Mouse (Mus musculus): Measurements from ENCODE around the gene Arg2. TPM values are rescaled to one million over a fixed set of nuclear protein-coding genes. Genes with fewer than 3 reads are reported as not detected.

The Arg2 gene
- polyA plus RNA-seq (2015; fragmentation: Nextera tagmentation; extraction: Ambion mirVana), result 4.6 and 5.9 TPM in 2 replicates

DNA sequence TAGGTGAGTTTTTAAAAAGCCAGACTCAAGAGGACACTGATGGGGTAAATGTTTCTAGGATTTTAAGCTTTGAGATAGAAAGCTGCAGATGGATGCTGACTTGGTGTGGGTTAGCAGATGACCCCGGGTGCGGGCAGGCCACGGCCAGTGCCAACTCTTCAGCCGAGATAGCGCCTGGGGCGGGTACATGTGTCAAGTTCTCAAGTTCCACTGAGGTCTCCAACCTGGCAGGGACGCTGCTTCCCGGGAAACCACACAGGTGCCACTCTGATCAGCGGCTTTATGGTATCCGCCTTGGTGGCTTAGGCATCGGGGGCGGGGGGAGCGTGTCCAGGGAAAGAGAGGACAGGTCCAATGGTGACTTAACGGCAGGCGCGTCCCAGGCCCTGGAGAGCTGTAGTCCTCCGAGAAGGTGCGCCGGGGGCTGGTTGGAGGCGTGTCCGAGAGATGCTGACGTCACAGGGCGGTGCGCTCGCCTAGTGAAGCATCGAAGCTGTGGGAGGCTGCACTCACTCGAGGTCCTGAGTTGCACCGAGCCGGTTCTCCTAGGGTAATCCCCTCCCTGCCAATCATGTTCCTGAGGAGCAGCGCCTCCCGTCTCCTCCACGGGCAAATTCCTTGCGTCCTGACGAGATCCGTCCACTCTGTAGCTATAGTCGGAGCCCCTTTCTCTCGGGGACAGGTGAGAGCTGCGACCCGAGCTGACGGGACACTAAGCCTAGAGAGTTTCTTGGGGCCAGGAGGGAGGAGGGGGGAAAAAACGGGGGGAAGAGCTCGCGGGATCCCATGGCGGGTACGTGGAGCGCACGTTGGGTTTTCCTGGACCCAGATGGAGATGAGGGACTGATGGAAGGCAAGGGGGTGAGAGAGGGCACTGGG lies at the start of gene Arg2:
TSS of gene Arg2 (plus strand) at position 479 of the 879 bp plus-strand sequence.
- peaks cover 9% of the 10 kb centered on the region for H3K4me1 ChIP-seq (replicated peaks; ENCODE audit: control insufficient read depth, insufficient read depth, low read length)
- H3K27ac ChIP-seq (ENCODE audit: low read length), result no peak within 1 kb of the TSS
- H3K9ac ChIP-seq (ENCODE audit: low read length), result no peak within 1 kb of the TSS; the same call in 1 of the 2 replicates
- peak; percentile 95 for ATAC-seq (ENCODE audit: low read depth)
- no peaks in the 10 kb centered on the region for H3K9me3 ChIP-seq (ENCODE audit: control insufficient read depth, low read length)
- peak within 1 kb of the TSS; percentile 58 for H3K4me2 ChIP-seq (ENCODE audit: low read depth, low read length)
- H3K4me3 ChIP-seq (ENCODE audit: low read length), result peak within 1 kb of the TSS; percentile 37
- H3K36me3 ChIP-seq (ENCODE audit: control insufficient read depth, insufficient read depth, low read length), result no peaks in the 10 kb centered on the region
- H3K27me3 ChIP-seq (ENCODE audit: control insufficient read depth, insufficient read depth, low read depth, low read length), result peaks cover 24% of the 10 kb centered on the region
- WGBS, result under 1% methylated on average over 47 of the region's 47 CpGs

DNA sequence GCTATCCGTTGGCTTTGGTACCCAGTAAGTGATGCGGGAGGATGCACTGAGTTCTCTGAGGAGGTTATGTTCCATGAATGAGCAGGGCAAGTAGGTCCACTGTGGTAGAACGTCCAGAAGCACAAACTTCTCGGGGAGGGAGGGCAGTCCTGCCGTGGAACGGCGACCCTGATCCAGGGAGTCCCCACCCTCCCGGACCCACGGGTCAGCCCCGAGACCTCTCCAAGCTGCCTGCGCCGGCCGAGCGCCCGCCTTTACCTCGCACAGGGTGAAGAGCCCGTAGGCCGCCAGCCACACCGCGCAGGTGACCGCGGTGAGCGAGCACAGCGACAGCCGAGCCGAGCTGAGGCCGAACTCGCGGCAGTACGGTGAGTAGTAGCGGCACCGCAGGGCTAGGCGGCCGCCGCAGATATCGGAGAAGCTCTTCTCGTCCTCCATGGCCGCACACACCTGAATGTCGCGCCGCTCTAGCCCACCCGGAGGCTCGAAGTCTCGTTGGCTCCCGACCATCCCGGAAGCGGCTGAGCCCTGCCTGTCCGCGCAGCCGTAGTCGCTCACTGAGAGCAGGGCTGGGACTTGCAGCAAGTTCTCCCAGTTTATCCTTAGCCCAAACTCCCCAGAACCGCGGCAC lies 41.3 kb upstream of the Arg2 start, which contains the start of gene Pigh:
TSS of gene Pigh (minus strand) at position 470 of the 631 bp plus-strand sequence.
- under 1% methylated on average over 53 of the region's 53 CpGs for WGBS
- peak within 1 kb of the TSS; percentile 95 for H3K9ac ChIP-seq (ENCODE audit: low read length)

DNA sequence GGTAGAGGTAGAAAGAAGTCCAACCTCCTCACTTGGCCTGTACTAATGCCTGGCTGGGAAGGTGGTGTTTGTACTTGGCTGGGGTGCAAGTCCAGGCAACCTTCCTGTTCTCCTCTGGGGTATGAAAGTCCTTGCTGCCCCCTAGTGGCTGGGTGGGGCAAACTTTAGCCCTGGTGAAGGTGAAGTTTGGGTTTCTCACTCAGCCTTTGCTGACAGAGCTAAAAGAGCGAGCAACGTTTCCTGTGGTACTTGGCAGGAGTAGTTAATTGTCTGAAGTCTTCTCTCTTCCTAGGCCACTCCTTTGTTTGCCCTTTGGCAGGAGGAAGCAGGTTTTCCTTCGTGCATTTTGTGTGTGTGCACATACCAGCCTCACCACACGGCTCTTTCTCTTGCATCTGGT lies 38.0 kb upstream of the Arg2 start:
- ATAC-seq (ENCODE audit: low read depth), result no peak
- Histone ChIP-seq H3K9ac (ENCODE audit: low read length) (no peak overlapping the region), H3K27me3 (ENCODE audit: control insufficient read depth, insufficient read depth, low read depth, low read length) (no peaks in the 10 kb centered on the region), H3K27ac (ENCODE audit: low read length) (no peak overlapping the region), H3K4me1 (replicated peaks; ENCODE audit: control insufficient read depth, insufficient read depth, low read length) (peaks cover 4% of the 10 kb centered on the region; the same call in 1 of the 2 replicates), H3K36me3 (ENCODE audit: control insufficient read depth, insufficient read depth, low read length) (no peaks in the 10 kb centered on the region), H3K4me3 (ENCODE audit: low read length) (no peak overlapping the region), H3K4me2 (ENCODE audit: low read depth, low read length) (no peak overlapping the region), H3K9me3 (ENCODE audit: control insufficient read depth, low read length) (no peaks in the 10 kb centered on the region)
- WGBS, result 24% methylated on average over 4 of the region's 4 CpGs

More for the DNA sequence above, 41.3 kb upstream of the Arg2 start, which contains the start of gene Pigh:
- peaks cover 4% of the 10 kb centered on the region; the same call in 1 of the 2 replicates for H3K4me1 ChIP-seq (replicated peaks; ENCODE audit: control insufficient read depth, insufficient read depth, low read length)
- no peaks in the 10 kb centered on the region for H3K9me3 ChIP-seq (ENCODE audit: control insufficient read depth, low read length)
- peak within 1 kb of the TSS; percentile 49; the same call in 1 of the 2 replicates for H3K27ac ChIP-seq (ENCODE audit: low read length)
- ATAC-seq (ENCODE audit: low read depth), result peak; percentile 97
- H3K36me3 ChIP-seq (ENCODE audit: control insufficient read depth, insufficient read depth, low read length), result peaks cover 3% of the 10 kb centered on the region; the same call in 1 of the 2 replicates
- H3K4me3 ChIP-seq (ENCODE audit: low read length), result peak within 1 kb of the TSS; percentile 93
- peak within 1 kb of the TSS; percentile 81 for H3K4me2 ChIP-seq (ENCODE audit: low read depth, low read length)
- H3K27me3 ChIP-seq (ENCODE audit: control insufficient read depth, insufficient read depth, low read depth, low read length), result no peaks in the 10 kb centered on the region

DNA sequence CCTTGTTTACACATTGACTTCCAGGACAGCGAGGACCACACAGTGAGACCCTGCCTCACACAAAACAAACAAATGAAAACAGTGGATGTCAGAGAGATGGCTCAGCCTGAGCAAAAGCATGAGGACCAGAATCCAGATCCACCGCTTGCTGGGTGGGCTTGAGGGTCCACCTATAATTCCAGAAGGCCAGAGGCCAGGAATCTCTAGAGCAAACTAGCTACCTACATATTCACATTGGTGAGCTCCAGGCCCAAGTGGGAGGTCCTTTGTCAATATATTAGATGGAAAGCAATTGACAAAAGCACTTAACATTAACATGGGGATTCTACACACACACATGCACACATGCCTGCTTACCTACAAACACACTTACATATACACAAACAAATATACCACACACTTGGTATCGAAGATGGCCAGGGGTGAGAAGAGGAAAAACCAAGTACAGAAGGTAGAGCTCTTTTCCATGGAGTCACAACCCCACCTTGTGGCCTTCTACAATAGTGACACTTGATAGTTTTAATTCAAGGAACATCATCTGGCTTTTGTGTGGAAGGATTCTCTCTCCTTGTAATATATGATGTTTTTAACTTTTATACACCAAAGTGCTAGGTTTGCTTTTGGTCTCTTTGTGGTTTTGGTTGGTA lies 33.3 kb upstream of the Arg2 start:
- Histone ChIP-seq H3K36me3 (ENCODE audit: control insufficient read depth, insufficient read depth, low read length) (no peaks in the 10 kb centered on the region), H3K9ac (ENCODE audit: low read length) (no peak overlapping the region), H3K4me2 (ENCODE audit: low read depth, low read length) (no peak overlapping the region), H3K9me3 (ENCODE audit: control insufficient read depth, low read length) (no peaks in the 10 kb centered on the region), H3K27ac (ENCODE audit: low read length) (no peak overlapping the region), H3K27me3 (ENCODE audit: control insufficient read depth, insufficient read depth, low read depth, low read length) (no peaks in the 10 kb centered on the region), H3K4me1 (replicated peaks; ENCODE audit: control insufficient read depth, insufficient read depth, low read length) (no peaks in the 10 kb centered on the region), H3K4me3 (ENCODE audit: low read length) (no peak overlapping the region)
- ATAC-seq (ENCODE audit: low read depth), result no peak
- 24% methylated on average over 3 of the region's 3 CpGs for WGBS

GRCm38 (mm10) chr12:79103773-79104172 lies 26.8 kb upstream of the Arg2 start:
- no peaks in the 10 kb centered on the region for H3K36me3 ChIP-seq (ENCODE audit: control insufficient read depth, insufficient read depth, low read length)
- peak; percentile 61 for ATAC-seq (ENCODE audit: low read depth)
- 41% methylated on average over 3 of the region's 3 CpGs for WGBS
- no peak overlapping the region for H3K27ac ChIP-seq (ENCODE audit: low read length)
- H3K4me1 ChIP-seq (replicated peaks; ENCODE audit: control insufficient read depth, insufficient read depth, low read length), result no peaks in the 10 kb centered on the region
- H3K9ac ChIP-seq (ENCODE audit: low read length), result no peak overlapping the region
- no peak overlapping the region for H3K4me2 ChIP-seq (ENCODE audit: low read depth, low read length)
- no peaks in the 10 kb centered on the region for H3K27me3 ChIP-seq (ENCODE audit: control insufficient read depth, insufficient read depth, low read depth, low read length)
- no peak overlapping the region for H3K4me3 ChIP-seq (ENCODE audit: low read length)
- no peaks in the 10 kb centered on the region for H3K9me3 ChIP-seq (ENCODE audit: control insufficient read depth, low read length)

DNA sequence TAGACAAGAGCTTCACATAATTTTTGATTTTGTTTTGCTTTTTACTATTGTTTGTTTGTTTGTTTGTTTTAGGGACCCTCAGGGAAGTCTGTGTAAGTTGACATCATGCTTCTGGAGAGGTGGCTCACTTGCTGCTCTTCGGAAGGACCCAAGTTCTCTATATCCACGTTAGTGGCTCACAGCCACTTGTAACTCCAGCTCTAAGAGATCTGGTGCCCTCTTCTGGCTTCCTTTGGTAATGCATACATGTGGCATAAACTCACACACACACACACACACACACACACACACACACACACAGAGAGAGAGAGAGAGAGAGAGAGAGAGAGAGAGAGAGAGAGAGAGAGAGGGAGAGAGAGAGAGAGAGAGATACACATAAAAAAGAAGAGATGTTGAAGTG lies 26.0 kb upstream of the Arg2 start:
- H3K4me2 ChIP-seq (ENCODE audit: low read depth, low read length), result no peak overlapping the region
- 60% methylated on average over 2 of the region's 2 CpGs for WGBS
- no peak for ATAC-seq (ENCODE audit: low read depth)
- no peaks in the 10 kb centered on the region for H3K27me3 ChIP-seq (ENCODE audit: control insufficient read depth, insufficient read depth, low read depth, low read length)
- no peaks in the 10 kb centered on the region for H3K4me1 ChIP-seq (replicated peaks; ENCODE audit: control insufficient read depth, insufficient read depth, low read length)
- H3K9ac ChIP-seq (ENCODE audit: low read length), result no peak overlapping the region
- H3K36me3 ChIP-seq (ENCODE audit: control insufficient read depth, insufficient read depth, low read length), result no peaks in the 10 kb centered on the region
- no peak overlapping the region for H3K27ac ChIP-seq (ENCODE audit: low read length)
- no peak overlapping the region for H3K4me3 ChIP-seq (ENCODE audit: low read length)
- no peaks in the 10 kb centered on the region for H3K9me3 ChIP-seq (ENCODE audit: control insufficient read depth, low read length)

GRCm38 (mm10) chr12:79105312-79105711 lies 25.3 kb upstream of the Arg2 start:
- no peak for ATAC-seq (ENCODE audit: low read depth)
- Histone ChIP-seq H3K9ac (ENCODE audit: low read length) (no peak overlapping the region), H3K4me1 (replicated peaks; ENCODE audit: control insufficient read depth, insufficient read depth, low read length) (no peaks in the 10 kb centered on the region), H3K4me2 (ENCODE audit: low read depth, low read length) (no peak overlapping the region), H3K27me3 (ENCODE audit: control insufficient read depth, insufficient read depth, low read depth, low read length) (no peaks in the 10 kb centered on the region), H3K4me3 (ENCODE audit: low read length) (no peak overlapping the region), H3K36me3 (ENCODE audit: control insufficient read depth, insufficient read depth, low read length) (no peaks in the 10 kb centered on the region), H3K9me3 (ENCODE audit: control insufficient read depth, low read length) (no peaks in the 10 kb centered on the region), H3K27ac (ENCODE audit: low read length) (no peak overlapping the region)
- 50% methylated on average over 5 of the region's 5 CpGs for WGBS

DNA sequence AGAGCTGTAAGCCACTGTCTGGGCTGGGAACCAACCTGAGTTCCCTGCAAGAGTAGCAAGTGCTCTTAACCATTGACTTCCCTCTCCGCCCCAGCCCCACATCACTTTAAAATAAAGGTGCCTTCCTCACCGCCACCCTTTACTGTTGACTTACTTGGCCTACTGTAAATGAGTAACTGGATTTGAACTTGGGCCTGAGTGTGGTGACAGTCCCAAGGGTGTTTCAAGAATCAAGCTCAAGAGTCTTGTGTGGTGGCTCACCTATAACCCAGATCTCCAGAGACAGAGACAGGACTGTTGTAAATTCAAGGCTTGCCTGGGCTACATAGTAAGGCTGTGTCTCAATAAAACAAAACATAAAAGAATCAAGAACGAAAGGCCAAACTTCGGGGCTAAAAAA lies 11.6 kb upstream of the Arg2 start:
- no peak overlapping the region for H3K9ac ChIP-seq (ENCODE audit: low read length)
- ATAC-seq (ENCODE audit: low read depth), result no peak
- H3K4me1 ChIP-seq (replicated peaks; ENCODE audit: control insufficient read depth, insufficient read depth, low read length), result no peaks in the 10 kb centered on the region
- no peak overlapping the region for H3K27ac ChIP-seq (ENCODE audit: low read length)
- H3K9me3 ChIP-seq (ENCODE audit: control insufficient read depth, low read length), result no peaks in the 10 kb centered on the region
- no peak overlapping the region for H3K4me2 ChIP-seq (ENCODE audit: low read depth, low read length)
- H3K4me3 ChIP-seq (ENCODE audit: low read length), result no peak overlapping the region
- H3K36me3 ChIP-seq (ENCODE audit: control insufficient read depth, insufficient read depth, low read length), result no peaks in the 10 kb centered on the region
- 67% methylated on average over 4 of the region's 4 CpGs for WGBS
- H3K27me3 ChIP-seq (ENCODE audit: control insufficient read depth, insufficient read depth, low read depth, low read length), result no peaks in the 10 kb centered on the region

GRCm38 (mm10) chr12:79122820-79123219 lies 7.8 kb upstream of the Arg2 start:
- peak; percentile 23; the same call in 1 of the 2 replicates for ATAC-seq (ENCODE audit: low read depth)
- Histone ChIP-seq H3K9ac (ENCODE audit: low read length) (no peak overlapping the region), H3K27ac (ENCODE audit: low read length) (no peak overlapping the region), H3K4me2 (ENCODE audit: low read depth, low read length) (no peak overlapping the region), H3K36me3 (ENCODE audit: control insufficient read depth, insufficient read depth, low read length) (no peaks in the 10 kb centered on the region), H3K27me3 (ENCODE audit: control insufficient read depth, insufficient read depth, low read depth, low read length) (no peaks in the 10 kb centered on the region), H3K4me3 (ENCODE audit: low read length) (no peak overlapping the region), H3K9me3 (ENCODE audit: control insufficient read depth, low read length) (no peaks in the 10 kb centered on the region), H3K4me1 (replicated peaks; ENCODE audit: control insufficient read depth, insufficient read depth, low read length) (no peaks in the 10 kb centered on the region)
- WGBS, result 37% methylated on average over 3 of the region's 3 CpGs

Measured in lung, embryonic 16.5 days (tissue).